Mouse (Mus musculus): ENCODE measurements around the gene Mdm2.

Gene Mdm2

DNA sequence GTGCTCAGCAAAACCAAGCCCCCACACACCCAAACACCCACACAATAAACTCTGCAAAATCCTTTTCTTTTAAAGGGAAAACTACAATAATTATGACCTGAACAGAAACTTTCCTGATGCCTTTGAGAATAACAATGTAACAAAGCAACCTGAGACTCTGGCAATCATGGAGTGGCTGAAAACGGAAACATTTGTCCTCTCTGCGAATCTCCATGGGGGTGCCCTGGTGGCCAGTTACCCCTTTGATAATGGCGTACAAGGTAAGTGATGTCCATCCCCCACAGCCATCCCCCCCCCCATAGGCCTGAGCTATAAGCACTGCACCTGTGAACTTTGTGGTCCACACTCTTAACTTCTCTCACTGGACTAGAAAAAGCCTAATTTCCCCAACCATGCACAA, 40.5 kb downstream of the Mdm2 start:
- no peak for DNase-seq (ENCODE audit: low spot score in 2 of 2)

DNA sequence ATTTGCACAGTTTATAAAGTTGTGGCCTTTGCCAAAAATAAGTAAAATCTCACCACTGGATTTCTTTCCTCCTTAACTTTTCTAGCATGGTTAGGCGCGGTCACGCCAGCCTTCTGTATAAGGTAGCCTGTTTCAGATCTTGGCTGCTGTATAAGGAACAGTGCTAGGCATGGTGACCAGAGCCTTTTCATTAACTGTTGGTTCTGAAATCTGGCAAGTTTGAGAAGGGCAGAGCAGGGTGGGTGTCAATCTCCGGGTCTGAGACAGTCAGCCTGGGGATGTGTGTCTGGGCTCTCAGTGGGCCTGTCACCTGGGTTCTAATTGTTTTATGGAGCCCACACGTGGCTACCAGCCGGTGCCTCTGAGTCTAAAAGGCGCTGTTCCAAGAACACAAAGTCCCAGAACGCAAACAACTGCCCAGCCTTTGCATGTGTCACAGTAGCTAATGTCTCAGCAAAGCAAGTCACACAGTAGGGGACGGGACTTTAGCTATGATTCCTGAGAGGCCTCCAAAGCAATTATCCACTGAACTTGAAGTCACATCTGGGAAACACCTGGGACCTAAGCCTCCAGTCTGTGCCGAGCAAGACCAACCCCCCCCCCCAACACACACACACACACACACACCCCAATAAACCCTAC, 41.0 kb downstream of the Mdm2 start:
- DNase-seq (ENCODE audit: low spot score in 2 of 2): no peak

DNA sequence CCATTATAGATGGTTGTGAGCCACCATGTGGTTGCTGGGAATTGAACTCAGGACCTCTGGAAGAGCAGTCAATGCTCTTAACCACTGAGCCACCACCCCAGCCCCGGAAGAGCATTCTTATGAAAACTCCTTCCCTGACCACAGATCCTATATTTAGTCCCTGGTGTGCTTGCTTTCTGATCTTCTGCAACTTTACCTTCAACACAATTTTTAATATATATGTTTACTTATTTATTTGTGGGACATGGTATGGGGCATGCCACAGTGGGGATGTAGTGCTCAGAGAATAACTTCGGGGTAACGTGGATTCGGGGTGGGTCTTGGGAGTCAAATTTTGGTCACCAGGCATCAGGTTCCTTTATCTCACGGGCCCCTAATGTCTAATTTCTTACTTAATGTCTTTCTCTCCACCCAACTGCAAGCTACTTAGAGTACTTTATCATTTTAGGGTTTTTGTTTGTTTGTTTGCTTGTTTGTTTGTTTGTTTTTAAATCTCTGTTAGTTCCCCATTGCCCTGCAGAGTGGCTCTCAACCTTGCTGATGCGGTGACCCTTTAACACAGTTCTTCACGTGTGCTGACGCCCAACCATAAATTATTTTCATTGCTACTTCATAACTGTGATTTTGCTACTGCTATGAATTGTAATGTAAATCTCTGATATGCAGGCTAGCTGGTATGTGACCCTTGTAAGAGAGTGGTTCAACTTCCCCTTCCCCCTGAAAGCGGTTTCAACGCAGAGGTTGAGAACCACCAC, 41.8 kb downstream of the Mdm2 start:
- DNase-seq (ENCODE audit: low spot score in 2 of 2): no peak

DNA sequence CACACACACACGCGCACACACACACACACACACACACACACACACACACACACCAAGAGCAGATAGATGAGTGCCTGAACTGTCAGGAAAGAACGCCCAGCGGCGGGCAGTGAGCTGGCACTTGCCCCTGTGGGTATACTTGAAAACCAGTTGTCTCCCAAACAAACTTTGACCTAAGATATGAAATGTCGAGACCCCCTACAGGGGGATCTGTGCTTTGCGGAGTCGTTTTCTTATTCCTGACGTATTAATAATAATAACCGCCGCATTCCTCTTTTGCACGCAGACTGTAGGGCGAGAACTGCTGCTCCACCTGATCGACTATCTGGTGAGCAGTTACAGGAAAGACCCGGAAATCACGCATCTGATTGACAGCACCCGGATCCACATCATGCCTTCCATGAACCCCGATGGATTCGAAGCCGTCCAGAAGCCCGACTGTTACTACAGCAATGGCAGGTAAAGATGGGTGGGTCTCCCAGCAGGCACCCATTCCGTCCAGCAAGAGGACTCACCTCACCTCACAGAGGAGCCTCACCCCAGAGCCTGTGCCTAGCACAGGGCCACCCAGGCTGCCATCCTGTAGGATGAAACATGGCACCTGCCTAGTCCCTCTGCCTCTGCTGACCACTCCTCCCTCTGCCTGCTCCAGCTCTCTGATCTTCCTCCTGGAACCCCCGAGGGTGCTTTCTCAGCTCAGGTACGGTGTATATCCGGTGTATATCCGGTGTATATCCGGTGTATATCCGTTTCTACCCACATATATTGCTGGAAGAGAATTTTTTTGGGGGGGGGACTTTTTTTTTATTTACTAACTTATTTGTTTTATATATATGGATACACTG, 42.7 kb downstream of the Mdm2 start:
- DNase-seq (ENCODE audit: low spot score in 2 of 2): no peak

DNA sequence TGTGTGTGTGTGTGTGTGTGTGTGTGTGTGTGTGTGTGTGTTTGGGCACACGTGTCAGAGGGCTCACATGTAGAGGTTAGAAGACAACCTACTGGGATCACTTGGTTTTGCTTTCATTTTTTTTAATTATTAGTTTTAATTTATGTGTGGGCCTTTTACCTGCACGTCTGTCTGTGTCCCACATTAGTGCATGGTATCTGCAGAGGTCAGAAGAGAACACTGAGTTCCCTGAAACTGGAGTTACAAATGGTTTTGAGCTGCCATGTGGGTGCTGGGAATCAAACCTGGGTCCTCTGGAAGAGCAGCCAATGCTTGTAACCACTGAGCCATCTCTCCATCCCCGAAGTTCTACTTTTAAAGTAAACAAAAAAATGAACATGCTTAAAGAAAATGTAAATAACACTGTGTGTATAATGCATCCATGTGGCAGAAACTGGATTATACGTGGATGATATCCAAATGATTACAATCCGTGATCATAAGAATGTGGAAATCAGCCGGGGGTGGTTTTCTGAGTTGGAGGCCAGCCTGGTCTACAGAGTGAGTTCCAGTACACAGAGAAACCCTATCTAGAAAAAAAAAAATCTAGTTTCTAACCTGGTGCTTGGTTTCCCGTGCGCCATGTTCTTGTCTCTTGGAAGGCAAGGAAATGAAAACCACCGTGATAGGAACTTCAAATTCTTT, 43.5 kb downstream of the Mdm2 start:
- DNase-seq (ENCODE audit: low spot score in 2 of 2): no peak

DNA sequence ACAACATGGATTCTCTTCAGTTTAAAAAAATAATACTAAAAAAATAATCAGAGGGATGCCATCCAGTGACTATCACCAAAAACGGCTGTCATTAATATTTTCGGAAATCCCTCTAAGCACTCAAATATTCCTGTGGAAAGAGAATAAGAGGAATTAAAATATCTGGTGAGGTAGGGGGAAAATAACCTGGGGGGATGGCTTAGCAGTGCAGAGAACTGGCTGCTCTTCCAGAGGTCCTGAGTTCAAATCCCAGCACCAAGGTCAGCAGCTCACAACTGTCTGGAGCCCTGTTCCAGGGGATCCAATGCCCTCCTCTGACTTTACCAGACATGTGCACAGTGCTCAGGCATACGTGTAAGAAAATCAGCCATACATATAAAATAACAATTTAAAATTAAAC, 44.2 kb downstream of the Mdm2 start:
- DNase-seq (ENCODE audit: low spot score in 2 of 2): no peak

DNA sequence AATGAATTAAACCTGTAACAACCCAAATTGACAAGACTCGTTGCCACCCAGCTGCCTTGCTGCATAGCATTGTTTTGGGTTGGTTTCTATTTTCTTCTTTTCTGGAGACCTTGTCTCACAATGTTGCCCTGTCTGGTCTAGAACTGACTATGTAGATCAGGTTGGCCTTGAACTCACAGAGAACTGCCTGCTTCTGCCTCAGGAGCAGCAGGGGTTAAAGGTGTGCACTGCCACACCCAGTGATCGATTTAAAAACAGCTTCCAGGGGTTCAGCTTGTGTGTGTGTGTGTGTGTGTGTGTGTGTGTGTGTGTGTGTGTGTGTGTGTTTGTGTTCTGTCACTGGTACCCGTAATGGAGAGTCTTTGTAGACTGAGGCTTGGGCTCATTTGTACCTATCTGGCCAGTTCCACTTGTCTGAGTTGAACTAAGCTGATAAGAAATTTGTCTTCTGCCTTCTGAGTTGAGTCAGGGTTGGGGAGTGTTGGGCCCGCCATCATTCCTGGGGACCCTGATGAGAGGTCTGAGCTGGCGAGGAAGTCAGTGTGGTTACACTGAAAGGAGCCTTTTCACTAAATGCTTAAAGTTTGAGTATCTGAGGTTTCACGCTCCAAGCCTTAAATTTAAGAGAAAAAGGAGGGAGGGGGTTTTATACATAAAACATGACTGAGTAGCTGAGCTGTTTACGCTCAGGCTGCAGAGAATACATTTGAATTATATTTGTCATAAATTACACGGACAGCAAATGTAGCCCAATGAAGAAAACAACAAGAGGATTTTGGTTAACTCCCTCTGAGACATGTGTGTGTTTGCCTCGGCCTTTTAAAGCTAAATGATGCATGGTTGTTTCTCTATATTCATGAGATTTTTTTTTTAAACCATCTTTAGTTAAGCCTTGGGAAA, 44.9 kb downstream of the Mdm2 start:
- no peak for DNase-seq (ENCODE audit: low spot score in 2 of 2)

DNA sequence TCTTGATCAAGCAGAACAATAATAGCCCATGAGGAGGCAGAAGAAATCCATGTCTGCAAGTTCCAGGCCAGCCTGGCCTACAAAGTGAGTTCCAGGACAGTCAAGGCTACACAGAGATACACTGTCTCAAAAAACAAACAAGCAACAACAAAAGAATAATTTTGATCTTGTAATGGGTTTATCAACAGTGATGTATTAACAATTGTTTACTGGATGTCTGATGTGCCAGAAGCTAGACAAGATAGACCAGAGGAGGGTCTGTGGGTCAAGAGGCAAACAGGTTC, 45.7 kb downstream of the Mdm2 start:
- no peak for DNase-seq (ENCODE audit: low spot score in 2 of 2)

DNA sequence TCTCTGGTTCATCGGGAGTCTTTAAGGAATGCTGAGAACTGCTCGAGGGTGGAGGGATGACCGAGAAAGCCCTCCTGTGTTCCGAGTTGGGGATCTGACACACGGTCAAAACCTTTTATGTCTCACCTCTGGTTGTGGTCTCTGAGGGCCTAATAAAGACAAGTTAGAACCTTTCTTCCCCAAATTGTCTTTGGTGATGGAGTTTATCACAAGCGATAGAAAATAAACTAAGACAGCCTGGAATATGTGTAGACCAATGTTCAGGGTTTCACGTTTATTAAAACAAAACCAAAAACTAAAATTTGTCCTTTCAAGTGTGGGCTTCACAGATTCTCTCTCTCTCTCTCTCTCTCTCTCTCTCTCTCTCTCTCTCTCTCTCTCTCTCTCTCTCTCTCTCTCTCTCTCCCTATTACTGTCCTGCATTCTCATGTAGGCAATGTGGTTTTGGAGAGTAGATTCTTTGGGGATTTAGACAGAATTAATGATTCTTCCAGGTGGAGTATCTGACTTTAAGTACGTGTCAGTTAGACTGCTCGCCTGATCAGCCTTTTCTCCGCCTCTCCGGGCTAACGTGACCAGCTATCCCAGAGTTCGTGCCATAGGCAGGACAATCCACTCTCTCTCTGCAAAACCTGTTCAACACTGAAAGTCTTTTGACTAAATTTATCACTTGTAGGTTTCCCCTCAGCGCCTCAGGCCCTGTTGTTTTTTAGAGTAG, 46.2 kb downstream of the Mdm2 start:
- DNase-seq (ENCODE audit: low spot score in 2 of 2): no peak

DNA sequence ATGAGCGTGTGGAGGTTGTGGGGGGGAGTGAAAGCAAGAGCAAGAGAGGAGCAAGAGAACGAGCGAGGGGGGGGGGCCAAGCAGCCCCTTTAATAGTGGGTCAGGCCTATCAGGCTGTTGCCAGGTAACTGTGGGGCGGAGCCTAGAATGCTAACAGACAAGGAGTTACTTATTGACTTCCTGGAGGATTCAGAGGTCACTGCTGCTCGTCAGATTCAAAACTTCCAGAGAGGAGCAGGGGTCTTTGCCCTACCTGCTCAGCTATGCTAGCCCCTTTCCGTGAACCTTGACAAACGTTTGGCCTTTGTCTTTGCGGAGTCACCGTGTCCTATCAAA, 46.7 kb downstream of the Mdm2 start:
- DNase-seq (ENCODE audit: low spot score in 2 of 2): no peak

DNA sequence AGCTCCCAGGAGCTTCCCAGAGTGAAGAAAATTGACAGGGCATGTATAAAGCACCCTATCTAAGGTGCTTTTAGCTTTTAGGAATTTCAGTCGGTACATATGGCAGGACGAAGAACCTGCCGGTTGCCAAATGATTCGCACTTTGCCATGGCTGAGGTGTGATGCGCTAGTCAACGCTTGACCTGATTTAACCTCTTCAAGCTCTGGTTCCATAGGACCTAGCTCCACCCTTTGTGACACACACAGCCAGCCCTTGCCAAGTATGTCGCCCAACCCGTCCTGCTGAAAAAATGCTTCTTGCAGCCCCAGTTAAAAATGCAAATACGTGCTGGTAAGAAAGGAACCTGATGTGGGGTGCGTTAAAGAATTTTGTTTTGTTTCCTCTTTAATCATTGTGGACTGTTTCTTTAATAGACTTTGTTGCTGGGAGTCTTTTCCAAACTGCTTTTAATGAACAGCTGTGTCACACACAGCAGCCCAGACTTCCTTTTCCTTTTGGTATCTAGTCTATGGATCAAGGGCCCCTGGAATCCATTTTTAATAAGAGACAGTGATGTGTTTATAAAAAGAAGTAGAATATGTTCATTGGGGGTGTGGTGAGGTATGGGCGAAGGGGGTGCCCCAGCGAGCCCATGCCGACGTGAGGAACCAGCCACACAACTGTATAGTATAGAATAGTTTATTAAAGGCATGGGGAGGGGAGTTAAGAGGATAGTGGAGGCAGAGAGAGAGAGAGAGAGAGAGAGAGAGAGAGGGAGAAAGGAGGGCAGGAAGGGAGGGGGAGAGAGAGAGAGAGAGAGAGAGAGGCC, 47.3 kb downstream of the Mdm2 start:
- DNase-seq (ENCODE audit: low spot score in 2 of 2): no peak

DNA sequence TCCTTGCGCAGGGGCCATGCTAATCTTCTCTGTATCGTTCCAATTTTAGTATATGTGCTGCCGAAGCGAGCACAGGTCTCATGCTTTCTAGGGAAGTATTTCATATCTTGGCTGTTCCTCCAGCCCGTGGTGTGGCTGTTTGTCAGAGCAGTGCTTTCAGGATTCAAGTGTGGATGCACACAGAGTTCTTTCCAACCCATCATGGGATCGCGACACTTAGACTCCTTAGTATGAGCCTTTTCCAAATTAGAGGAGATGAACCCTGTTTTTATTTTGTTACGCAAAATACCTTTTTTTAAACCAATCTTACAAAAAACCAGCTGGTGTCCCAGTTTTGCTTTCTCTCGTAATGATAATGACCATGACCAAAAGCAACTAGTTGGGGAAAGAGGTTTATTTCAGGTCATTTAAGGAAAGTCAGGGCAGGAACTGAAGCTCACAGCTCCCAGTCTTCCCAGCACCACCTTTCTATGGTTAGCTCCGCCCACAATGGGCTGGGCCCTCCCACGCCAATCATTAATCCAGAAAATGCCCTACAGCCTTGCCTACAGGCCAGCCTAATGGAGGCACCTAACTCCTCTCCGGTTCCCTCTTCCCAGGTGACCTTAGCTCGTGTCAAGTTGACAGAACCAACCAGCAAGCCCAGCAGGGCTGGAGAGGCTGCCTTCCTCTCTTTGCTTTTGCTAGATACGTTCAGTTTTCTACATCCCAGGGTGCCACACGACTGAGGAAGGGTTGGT, 48.1 kb downstream of the Mdm2 start:
- no peak for DNase-seq (ENCODE audit: low spot score in 2 of 2)

DNA sequence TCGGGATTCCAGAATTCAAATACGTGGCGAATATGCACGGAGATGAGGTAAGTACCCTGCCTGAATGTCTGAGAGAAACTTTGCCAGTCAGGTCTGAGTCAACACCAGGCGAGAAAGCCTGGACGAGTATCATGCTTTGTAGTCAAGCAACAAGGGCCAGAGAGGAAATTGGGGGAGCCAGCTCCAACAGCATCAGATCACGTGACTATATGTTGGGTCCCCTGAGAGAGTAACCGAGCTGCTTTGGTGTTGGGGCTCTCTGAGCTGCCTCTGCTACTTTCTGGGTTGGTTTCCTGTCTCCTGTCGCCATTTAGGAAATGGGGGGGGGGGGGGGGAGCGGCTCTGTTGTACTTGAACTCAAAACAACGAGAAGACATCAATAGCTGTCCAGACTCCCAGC, 50.7 kb downstream of the Mdm2 start:
- DNase-seq (ENCODE audit: low spot score in 2 of 2): no peak

DNA sequence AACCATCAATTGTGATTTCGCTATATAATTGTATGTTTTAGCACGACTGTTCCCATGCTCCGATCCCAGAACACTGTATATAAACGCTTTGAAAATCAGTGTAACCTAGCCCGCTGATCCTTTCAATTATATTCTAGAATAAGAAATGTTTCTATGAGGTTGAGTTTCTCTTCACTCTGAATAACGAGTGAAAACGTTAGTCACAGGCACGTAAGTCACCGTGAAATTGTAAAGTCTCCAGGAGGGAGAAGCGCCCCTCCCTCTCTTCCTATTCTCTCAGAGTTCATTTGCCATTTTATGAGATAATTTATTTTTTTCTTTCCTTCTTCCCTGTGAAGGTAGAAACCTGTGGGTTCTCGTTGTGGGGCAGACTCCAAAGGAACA, 51.1 kb downstream of the Mdm2 start:
- no peak for DNase-seq (ENCODE audit: low spot score in 2 of 2)

DNA sequence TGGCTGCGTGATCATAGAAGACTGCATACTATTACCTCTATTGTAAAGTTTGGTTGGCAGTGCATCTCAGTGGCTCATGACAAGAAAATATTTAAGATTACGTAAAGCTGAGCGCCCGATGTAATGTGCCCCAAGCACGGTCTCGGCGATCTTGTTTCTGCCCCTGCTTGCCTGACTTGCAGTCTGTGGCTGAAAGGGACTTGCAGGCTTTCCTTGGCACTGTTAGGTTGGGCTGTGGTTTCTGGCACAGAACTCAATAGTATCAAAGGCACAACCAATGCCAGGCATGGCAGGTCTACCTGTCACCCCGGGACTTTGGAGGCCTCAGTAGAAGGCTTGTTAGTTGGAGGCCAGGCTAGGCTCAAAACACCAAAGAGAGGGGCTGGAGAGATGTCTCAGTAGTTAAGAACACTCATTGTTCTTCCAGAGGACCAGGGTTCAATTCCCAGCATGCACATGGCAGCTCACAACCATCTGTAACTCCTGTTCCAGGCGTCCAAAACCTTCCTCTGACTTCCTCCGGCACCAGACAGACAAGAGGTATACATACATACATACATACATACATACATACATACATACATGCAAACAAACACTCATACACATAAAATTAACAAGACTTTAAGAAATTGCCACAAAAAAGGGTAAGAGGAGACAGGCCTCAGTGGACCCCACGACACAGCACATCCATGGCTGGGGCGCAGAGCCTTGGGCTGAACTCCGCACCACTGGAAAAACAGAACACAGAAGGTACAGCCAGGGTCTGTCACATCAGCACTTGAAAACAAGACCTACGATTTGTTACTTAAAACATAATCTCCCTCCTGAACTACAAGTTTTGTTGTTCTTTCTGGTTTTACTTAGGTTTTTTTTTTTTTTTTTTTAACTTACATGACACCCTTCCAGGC, 51.8 kb downstream of the Mdm2 start:
- no peak for DNase-seq (ENCODE audit: low spot score in 2 of 2)

DNA sequence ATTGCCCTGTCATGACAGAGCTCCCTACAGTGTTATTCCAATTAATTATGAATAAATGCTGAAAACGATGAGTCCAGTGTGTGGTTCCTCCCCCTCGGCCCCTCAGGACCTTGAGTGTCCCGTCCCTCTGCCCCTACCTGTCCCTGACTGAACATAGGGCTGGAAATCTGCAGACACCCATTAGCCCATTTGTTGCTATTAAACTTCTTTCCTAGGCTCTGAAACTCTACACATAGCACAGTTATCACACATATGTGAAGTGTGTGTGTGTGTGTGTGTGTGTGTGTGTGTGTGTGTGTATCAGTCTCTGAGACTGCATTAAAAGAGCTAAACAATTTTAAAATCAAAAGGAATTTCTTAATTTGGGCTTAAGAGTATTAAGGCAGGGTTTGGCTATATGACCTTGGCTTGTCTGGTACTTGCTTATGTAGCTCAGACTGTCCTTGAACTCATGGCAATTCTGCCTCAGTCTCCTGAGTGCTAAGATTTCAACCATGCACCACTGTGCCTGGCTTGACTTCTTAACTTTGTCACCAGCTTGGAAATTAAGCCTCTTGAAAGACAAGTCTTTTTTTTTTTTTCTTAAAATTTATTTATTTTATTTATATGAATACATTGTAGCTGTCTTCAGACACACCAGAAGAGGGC, 52.8 kb downstream of the Mdm2 start:
- DNase-seq (ENCODE audit: low spot score in 2 of 2): no peak

DNA sequence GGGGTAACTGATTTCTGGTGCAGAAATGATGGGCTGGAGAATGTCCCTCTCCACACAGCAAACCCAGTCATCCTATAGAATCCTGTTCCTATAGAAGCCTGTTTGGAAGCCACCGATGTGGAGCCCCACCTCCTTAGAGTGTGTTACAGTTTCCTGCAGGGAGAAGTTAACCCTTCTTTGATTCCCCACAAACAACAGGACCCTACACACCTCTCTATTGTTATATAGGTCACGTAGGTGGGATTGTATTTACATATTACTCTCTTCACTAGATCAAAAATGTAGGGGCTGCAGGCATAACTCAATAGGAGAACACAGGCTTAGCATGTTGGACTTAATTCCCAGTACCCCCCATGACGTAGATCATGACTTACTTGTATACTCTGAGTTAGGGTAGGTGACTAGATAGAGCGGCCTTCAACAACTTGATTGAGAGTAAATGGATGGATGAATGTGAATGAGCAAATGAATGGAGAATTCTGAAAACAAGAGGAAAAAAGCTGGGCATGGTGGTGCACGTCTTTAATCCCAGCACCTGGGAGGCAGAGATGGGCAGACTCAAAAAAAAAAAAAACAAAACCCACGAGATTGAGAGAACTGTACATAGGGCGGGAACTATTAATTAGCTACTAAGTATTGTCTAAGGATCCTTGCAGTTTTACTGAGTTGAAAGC, 53.4 kb downstream of the Mdm2 start:
- no peak for DNase-seq (ENCODE audit: low spot score in 2 of 2)

All from right cerebral cortex, adult 2 months (tissue).